Mouse (Mus musculus): Measurements from ENCODE around the gene Schip1.

GRCm38 (mm10) chr3:68632714-68633113, 568.1 kb downstream of the Schip1 start:
- TF ChIP-seq CTCF (IDR thresholded peaks at IDR 0.05; ENCODE audit: low read depth), result no peak
- TF ChIP-seq EP300 (IDR thresholded peaks at IDR 0.05; ENCODE audit: low read depth), result no peak
